Mouse (Mus musculus) megakaryocyte-erythroid progenitor cell, adult 5-6 weeks (primary cell): ENCODE results near the gene Serpina1b. TPM values are rescaled to one million over a fixed set of nuclear protein-coding genes. Genes with fewer than 3 reads are reported as not detected.
"Not testable (repeated sequence)": the region's sequence is repeated elsewhere in the genome, so short reads cannot be mapped to it uniquely, and the experiment has no call there.

Experiments
- ATAC-seq: replicated peaks from 2 replicates; pipeline ENCODE4 v1.8.0; 2016; ENCODE audit warnings: mild to moderate bottlenecking, inconsistent platforms; ENCODE audit not compliant: severe bottlenecking, poor library complexity, low FRiP score, low TSS enrichment
- total RNA-seq, 2 experiments: library from RNA; stranded (forward) in 1 of 2; stranded (reverse) in 1 of 2; fragments of 200-1000, 215-1000 nt in 1 of 2; fragments of >200 nt in 1 of 2; fragmentation: Nextera tagmentation in 1 of 2; gene quantifications; 2 replicates each; pipeline ENCODE4 v1.2.3; 2014 to 2017

Gene Serpina1b
- total RNA-seq (2014; fragmentation: Nextera tagmentation) (not detected in 2 replicates), total RNA-seq (2017) (not detected in 2 replicates)

- not testable (repeated sequence) for ATAC-seq
These were observed at the start of gene Serpina1b for GRCm38 (mm10) chr12:103830273-103830672. Gene Serpina1b (minus strand): TSS chr12:103830373.

DNA sequence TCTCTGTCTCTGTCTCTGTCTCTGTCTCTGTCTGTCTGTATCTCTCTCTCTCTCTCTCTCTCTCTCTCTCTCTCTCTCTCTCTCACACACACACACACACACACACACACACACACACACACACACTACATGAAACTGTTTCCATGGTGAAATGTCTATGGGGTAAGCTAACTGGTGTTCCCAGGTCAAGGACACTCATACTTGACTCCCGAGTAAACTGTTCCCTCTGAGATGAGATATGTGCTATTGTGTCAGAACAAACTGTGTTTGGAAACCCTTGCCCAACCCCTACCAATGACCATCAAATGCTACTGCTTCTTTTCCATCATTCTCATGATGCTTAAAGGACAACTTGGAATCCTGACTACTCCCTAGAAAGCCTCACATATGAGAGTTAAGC is 36.7 kb upstream of the Serpina1b start:
- not testable (repeated sequence) for ATAC-seq

DNA sequence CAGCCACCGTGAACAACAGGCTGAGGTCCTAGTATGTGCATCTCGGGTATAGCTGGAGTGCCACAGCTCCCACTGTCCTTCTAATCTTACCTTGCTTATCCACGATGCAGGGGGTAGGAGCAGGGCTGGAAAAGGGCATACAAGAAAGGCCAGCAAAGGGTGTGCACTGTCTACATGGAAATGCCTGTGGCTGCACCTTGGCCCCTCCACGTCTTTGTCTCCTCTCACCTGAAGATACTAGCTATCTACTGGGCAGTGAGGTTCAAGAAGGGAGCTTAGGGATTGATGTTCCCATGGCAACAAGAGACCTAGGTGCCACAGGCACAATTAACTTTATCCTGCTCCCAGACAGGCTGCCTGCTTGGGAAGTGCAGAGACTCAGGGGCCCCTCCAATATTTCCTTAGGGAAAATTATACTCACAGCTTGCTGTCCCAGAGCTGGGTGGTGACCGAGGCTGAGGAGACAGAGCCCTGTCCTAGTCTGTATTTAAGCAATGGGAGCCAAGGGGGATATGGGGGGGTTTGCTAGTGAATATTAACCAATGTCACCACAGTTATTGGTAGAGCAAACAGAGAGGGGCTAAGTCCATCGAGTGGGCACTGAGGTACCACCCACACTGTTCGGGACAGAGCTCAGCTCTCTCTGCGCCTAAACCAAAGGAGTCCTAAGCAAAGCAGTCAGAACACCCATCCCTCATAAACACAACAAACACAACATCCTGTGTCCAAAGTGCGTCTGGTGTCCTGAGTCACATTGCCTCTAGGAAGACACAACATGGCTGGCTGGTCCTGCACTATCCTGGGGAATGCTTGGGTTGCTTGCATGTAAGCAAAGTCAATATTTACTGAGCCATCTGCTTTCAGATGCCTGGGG is 33.2 kb upstream of the Serpina1b start, which contains the start of gene Serpina1a:
TSS of gene Serpina1a (minus strand) at position 462 of the 874 bp plus-strand sequence.
- ATAC-seq = not testable (repeated sequence)

DNA sequence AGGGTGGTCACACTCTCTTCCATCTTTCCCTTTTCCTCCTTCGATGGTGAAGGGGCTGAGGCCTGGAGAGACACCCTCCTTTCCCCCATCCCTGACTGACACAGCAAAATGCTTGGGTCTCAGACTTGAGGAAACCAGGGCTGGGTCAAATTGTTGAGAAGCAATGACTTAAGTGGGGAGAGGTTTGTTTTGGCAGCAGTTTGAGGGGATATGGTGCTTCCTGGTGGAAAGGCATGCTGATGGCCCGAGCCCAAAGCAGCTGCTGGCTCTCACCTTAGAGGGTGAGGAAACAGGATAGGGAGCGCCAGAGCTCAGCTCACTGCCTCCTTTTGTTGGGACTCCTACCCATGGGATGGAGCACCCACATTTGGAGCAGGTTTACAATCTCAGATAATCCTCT is 30.8 kb upstream of the Serpina1b start:
- no peak for ATAC-seq

DNA sequence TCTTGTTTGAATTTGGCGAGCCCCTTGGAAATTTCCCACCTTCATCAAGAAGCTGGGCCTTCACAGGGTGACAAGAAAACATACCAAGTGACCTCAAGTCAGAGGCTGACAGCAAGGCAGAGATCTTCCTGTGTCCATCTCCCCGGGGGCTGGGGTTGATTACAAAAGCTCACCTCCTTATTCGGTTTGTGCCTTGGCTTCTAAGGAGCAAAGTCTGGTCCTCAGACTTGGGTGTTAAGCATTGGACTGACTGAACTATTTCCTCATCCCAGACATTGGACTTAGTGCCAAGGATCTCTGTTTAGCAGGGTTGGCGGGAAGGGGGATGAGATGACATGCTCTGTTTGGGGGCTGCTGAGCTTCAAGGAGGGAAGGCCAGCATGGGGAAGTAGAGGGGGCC is 30.4 kb upstream of the Serpina1b start:
- not testable (repeated sequence) for ATAC-seq

- not testable (repeated sequence) for ATAC-seq
These were observed 29.4 kb upstream of the Serpina1b start for GRCm38 (mm10) chr12:103859584-103859983.

GRCm38 (mm10) chr12:103853032-103853431 is 22.9 kb upstream of the Serpina1b start:
- ATAC-seq = not testable (repeated sequence)

DNA sequence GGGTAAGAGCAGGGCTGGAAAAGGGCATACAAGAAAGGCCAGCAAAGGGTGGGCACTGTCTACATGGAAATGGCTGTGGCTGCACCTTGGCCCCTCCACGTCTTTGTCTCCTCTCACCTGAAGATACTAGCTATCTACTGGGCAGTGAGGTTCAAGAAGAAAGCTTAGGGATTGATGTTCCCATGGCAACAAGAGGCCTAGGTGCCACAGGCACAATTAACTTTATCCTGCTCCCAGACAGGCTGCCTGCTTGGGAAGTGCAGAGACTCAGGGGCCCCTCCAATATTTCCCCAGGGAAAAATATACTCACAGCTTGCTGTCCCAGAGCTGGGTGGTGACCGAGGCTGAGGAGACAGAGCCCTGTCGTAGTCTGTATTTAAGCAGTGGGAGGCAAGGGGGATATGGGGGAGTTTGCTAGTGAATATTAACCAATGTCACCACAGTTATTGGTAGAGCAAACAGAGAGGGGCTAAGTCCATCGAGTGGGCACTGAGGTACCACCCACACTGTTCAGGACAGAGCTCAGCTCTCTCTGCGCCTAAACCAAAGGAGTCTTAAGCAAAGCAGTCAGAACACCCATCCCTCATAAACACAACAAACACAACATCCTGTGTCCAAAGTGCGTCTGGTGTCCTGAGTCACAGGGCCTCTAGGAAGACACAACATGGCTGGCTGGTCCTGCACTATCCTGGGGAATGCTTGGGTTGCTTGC is 2.4 kb downstream of the Serpina1b start:
- not testable (repeated sequence) for ATAC-seq

DNA sequence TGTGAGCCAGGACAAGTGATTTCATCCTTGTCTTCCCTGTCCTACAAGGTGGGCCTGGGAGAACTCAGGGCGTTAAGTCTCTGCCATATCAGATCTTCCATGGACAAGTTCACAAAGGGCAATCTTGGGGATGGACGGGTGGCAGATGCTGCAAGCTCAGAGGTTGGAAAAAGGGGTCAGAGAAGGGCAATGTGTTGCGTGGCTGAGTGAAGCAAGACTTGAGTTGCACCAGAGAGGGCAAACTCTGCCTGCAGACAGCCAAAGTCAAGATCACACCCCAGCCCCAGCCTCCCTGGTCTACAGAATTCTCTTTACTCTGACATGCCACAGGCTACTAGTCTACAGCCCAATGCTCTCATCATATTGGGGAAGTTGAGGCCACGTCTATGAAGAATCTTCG is 6.3 kb downstream of the Serpina1b start:
- not testable (repeated sequence) for ATAC-seq

- ATAC-seq = not testable (repeated sequence)
These were observed 56.8 kb downstream of the Serpina1b start, which contains the start of gene Serpina1d for GRCm38 (mm10) chr12:103773246-103773851. Gene Serpina1d (minus strand): TSS chr12:103773592.

- not testable (repeated sequence) for ATAC-seq
These were observed 59.6 kb downstream of the Serpina1b start for GRCm38 (mm10) chr12:103770597-103770996.

DNA sequence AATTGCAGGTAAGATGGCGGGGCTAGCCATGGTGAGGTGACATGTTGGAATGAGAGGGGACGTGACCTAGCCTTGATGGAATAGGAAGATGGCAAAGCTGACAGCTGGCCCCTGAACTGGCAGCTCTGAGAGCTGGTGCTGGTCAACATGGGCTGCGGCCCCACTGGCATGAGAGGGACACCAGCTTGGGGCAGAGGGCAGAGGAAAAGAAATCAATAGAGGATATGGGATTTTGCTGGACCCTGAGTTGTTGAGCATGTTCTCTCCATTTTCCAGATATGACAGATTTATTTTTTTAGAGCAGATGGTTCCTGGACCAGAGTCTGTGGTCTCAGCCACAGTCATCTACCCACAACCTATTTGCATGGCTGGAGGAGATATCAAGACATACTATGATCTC is 67.1 kb downstream of the Serpina1b start:
- ATAC-seq = not testable (repeated sequence)

GRCm38 (mm10) chr12:103760316-103760715 is 69.9 kb downstream of the Serpina1b start:
- ATAC-seq = not testable (repeated sequence)

GRCm38 (mm10) chr12:103745957-103746356 is 84.2 kb downstream of the Serpina1b start:
- not testable (repeated sequence) for ATAC-seq

GRCm38 (mm10) chr12:103737791-103738580 is 92.2 kb downstream of the Serpina1b start:
- ATAC-seq = not testable (repeated sequence)

DNA sequence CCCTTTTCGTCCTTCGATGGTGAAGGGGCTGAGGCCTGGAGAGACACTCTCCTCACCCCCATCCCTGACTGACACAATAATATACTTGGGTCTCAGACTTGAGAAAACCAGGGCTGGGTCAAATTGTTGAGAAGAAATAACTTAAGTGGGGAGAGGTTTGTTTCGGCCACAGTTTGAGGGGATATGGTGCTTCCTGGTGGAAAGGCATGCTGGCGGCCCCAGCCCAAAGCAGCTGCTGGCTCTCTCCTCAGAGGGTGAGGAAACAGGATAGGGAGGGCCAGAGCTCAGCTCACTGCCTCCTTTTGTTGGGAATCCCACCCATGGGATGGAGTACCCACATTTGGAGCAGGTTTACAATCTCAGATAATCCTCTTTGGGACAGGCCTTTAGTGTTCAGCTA is 94.6 kb downstream of the Serpina1b start:
- not testable (repeated sequence) for ATAC-seq

DNA sequence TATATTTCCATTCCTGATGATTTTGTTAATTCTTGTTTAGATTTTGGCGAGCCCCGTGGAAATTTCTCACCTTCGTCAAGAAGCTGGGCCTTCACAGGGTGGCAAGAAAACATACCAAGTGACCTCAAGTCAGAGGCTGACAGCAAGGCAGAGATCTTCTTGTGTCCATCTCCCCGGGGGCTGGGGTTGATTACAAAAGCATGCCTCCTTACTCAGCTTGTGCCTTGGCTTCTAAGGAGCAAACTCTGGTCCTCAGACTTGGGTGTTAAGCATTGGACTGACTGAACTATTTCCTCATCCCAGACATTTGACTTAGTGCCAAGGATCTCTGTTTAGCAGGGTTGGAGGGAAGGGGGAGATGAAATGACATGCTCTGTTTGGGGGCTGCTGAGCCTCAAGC is 95.1 kb downstream of the Serpina1b start:
- not testable (repeated sequence) for ATAC-seq

DNA sequence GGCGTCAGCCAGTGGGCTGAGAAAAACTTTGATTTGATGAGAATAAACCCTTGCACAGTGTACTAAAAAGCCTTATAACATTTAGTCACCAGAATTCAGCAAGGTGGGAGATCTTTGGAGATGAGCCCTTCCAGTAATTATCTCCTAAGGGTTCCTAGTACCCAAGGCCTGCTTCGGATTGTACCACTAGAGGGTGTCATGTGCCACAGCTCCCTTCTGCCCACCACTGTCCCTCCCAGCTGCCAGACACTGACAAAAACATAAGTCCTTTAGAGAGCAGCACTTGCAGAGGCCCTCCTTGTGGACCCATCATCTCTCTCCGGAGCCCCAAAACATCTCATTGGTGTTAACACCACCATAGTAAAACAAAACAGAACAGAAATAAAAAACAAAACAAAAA is 118.6 kb downstream of the Serpina1b start:
- ATAC-seq = no peak

DNA sequence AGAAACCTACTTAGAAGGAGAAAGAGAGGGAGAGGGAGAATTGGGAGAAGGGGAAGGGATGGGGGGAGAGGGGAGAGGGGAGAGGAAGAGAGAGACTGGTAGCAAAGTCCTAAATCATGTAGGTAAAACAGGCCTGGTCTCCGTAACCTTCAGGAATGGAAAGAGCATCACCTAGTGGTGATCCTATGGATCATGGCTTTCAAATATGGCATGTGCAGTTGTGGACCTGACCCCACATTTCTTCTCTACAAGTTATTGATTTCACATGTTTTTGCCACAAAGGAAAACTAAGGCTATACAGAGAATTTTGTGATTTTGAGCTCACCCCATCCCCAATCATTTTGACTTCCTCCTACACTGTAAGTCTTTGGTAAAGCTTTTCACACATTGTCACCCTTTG is 119.8 kb downstream of the Serpina1b start:
- no peak for ATAC-seq
